ENCODE assay signal across 18 mouse cellular contexts in the genomic region with DNA sequence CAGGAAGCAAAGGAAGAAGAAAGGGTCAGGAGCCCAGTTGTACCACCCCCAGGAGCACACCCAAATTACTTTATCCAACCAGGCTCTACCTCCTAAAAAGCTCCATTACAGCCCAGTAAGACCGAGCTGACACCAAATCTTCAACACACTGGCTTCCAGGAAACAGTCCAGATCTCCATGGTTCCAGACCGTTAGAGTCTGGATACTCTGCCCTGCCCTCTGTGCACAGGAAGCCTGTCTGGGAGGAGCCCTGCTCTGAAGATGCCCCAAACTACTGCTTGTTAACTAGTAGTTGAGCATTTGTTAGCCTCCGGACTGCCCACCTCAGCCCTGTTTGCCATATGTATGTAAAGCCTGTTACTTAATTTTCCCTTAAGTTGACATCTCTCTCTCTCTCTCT. TPM values are rescaled to one million over a fixed set of nuclear protein-coding genes. Genes with fewer than 3 reads are reported as not detected.
DNase-seq lines count a peak whose midpoint lies in the region; ATAC-seq and TF ChIP-seq lines count a peak whose summit lies in the region.
"Had no signal": no experiment of that assay in that cellular context is flagged by ENCODE, and none has a peak within 500 bp of the region (broad histone marks: within the 10 kb centered on the region; RNA-seq: fewer than 3 reads in every experiment).

No protein-coding gene starts in this region.

- intact Hi-C loops in gastrocnemius, postnatal 14 days (cut with DNase I; ENCODE audit: low total_unique reads) = no loop called here

- H3K36me3 ChIP-seq in liver, embryonic 15.5 days (replicated peaks) = no peaks in the 10 kb centered on the region
- H3K36me3 ChIP-seq: limb, embryonic 10.5 days; neural tube, embryonic 15.5 days; stomach, embryonic 15.5 days had no signal

- no peaks in the 10 kb centered on the region; the same call in 1 of the 2 replicates for H3K27me3 ChIP-seq in liver, embryonic 15.5 days
- no peaks in the 10 kb centered on the region for H3K27me3 ChIP-seq in cerebellum, adult 2 months (ENCODE audit: control insufficient read depth, insufficient read depth, low read length)
- H3K27me3 ChIP-seq: hindbrain, embryonic 13.5 days; neural tube, embryonic 15.5 days; stomach, embryonic 15.5 days had no signal

- H3K9ac ChIP-seq in liver, embryonic 15.5 days = no peak overlapping the region; the same call in 1 of the 2 replicates
- H3K9ac ChIP-seq: hindbrain, embryonic 13.5 days; neural tube, embryonic 15.5 days; stomach, embryonic 15.5 days had no signal

- peaks cover 73% of the 10 kb centered on the region for H3K4me1 ChIP-seq in liver, embryonic 15.5 days (replicated peaks)
- no peaks in the 10 kb centered on the region for H3K4me1 ChIP-seq in cerebellum, adult 2 months (ENCODE audit: control insufficient read depth, insufficient read depth, low read length)
- H3K4me1 ChIP-seq: hindbrain, embryonic 13.5 days; limb, embryonic 10.5 days; neural tube, embryonic 15.5 days had no signal

- no peak for TF ChIP-seq POLR2A in cerebellum, adult 2 months (IDR thresholded peaks at IDR 0.05; ENCODE audit: borderline replicate concordance, insufficient read depth, low read length)

- H3K27ac ChIP-seq in liver, embryonic 15.5 days (replicated peaks) = peak overlapping the region; percentile 66
- no peak overlapping the region for H3K27ac ChIP-seq in cerebellum, adult 2 months (ENCODE audit: insufficient read depth, low read length)
- H3K27ac ChIP-seq: hindbrain, embryonic 13.5 days; limb, embryonic 10.5 days; neural tube, embryonic 15.5 days had no signal

- ATAC-seq in erythroblast, adult 5-6 weeks (replicated peaks; ENCODE audit: low FRiP score, poor library complexity, severe bottlenecking) = peak; percentile 49
- no peak for ATAC-seq in liver, embryonic 15.5 days (ENCODE audit: insufficient read depth)
- ATAC-seq: Patski had no signal

- TF ChIP-seq CTCF in cerebellum, adult 2 months (IDR thresholded peaks at IDR 0.05; ENCODE audit: borderline replicate concordance, insufficient read depth, low read depth, low read length) = no peak

- no peak overlapping the region for H3K4me2 ChIP-seq in liver, embryonic 15.5 days
- H3K4me2 ChIP-seq: hindbrain, embryonic 13.5 days; neural tube, embryonic 15.5 days; stomach, embryonic 15.5 days had no signal

- H3K9me3 ChIP-seq in liver, embryonic 15.5 days (replicated peaks) = no peaks in the 10 kb centered on the region
- H3K9me3 ChIP-seq: hindbrain, embryonic 13.5 days; limb, embryonic 10.5 days; neural tube, embryonic 15.5 days; stomach, embryonic 15.5 days had no signal

- H3K4me3 ChIP-seq in liver, embryonic 15.5 days (replicated peaks) = no peak overlapping the region
- H3K4me3 ChIP-seq in cerebellum, adult 2 months (replicated peaks; ENCODE audit: insufficient read depth, low read depth, low read length) = no peak overlapping the region
- H3K4me3 ChIP-seq: hindbrain, embryonic 13.5 days; limb, embryonic 10.5 days; neural tube, embryonic 15.5 days; stomach, embryonic 15.5 days had no signal

- WGBS in liver, embryonic 15.5 days (ENCODE audit: insufficient replicate concordance) = 39% methylated on average over 3 of the region's 3 CpGs
- 39% methylated on average over 3 of the region's 3 CpGs for WGBS in cerebellum, adult 2 months

- DNase-seq in gastrocnemius, adult 18-20 months (ENCODE audit: low spot score) = peak; percentile 32
- no peak for DNase-seq in gastrocnemius, postnatal 14 days
- DNase-seq in kidney, postnatal 14 days = peak; percentile 43
- DNase-seq in kidney, adult 9 months = no peak
- DNase-seq in thymus, postnatal 25 days = no peak
- DNase-seq in cerebellum, adult 2 months = no peak
- DNase-seq: cerebellum, adult 9-10 months; kidney, adult 8-10 months; retina, postnatal 1 day; thymus, postnatal 36 days had no signal

RNA-seq across cellular contexts. Expression of a gene that starts 15.4 kb away (rescaled TPM):
- under 1 TPM; 0.66 to 0.74 TPM for total RNA-seq in gastrocnemius, adult 18-20 months (2021)
- total RNA-seq in gastrocnemius, postnatal 14 days (2021) = 1 to 10 TPM; 1.6 to 2.0 TPM
- not detected in 2 replicates for total RNA-seq in erythroblast, adult 5-6 weeks (2015; ENCODE audit: low replicate concordance)
- total RNA-seq in erythroblast, adult 5-6 weeks (2017; ENCODE audit: low replicate concordance) = not detected in 2 replicates
- polyA plus RNA-seq in liver, embryonic 15.5 days (2015; fragmentation: Nextera tagmentation; extraction: Ambion mirVana) = 0.15 and 0.16 TPM in 2 replicates
- polyA plus RNA-seq in cerebellum, adult 2 months (2012; rRNA removed) = 4.0 and 4.5 TPM in 2 replicates

RNA-seq across cellular contexts. Expression of a gene that starts 31.8 kb away (rescaled TPM):
- total RNA-seq in gastrocnemius, adult 18-20 months (2021) = not detected
- not detected for total RNA-seq in gastrocnemius, postnatal 14 days (2021)
- total RNA-seq in erythroblast, adult 5-6 weeks (2015; ENCODE audit: low replicate concordance) = 5.4 and 7.7 TPM in 2 replicates
- total RNA-seq in erythroblast, adult 5-6 weeks (2017; ENCODE audit: low replicate concordance) = 4.9 and 5.6 TPM in 2 replicates
- polyA plus RNA-seq in liver, embryonic 15.5 days (2015; fragmentation: Nextera tagmentation; extraction: Ambion mirVana) = 26.8 and 29.9 TPM in 2 replicates
- 0.49 and 0.68 TPM in 2 replicates for polyA plus RNA-seq in cerebellum, adult 2 months (2012; rRNA removed)
- total RNA-seq: granulocyte monocyte progenitor cell, adult 5-6 weeks had no signal
- polyA plus RNA-seq: Patski had no signal

Comparison
In these comparisons a context has a peak if more than half of its experiments do, and no peak if none do; other contexts are left out.
1. DNase-seq: peak in gastrocnemius, adult 18-20 months (single experiment) and kidney, postnatal 14 days (single experiment); none in gastrocnemius, postnatal 14 days (single experiment), kidney, adult 9 months (single experiment), thymus, postnatal 25 days (single experiment) and cerebellum, adult 2 months (0 of 2).
2. RNA of a gene that starts 31.8 kb away (total RNA-seq): 4.9 to 7.7 TPM in erythroblast, adult 5-6 weeks; not detected in gastrocnemius, postnatal 14 days and not detected in gastrocnemius, adult 18-20 months; every median in the first group is over 4 times any median in the second.